Mouse (Mus musculus): ENCODE measurements around the gene Ambra1. TPM values are rescaled to one million over a fixed set of nuclear protein-coding genes. Genes with fewer than 3 reads are reported as not detected.

The Ambra1 gene
- polyA plus RNA-seq, 1 experiment from 2014 or later, result 27.0 TPM

DNA sequence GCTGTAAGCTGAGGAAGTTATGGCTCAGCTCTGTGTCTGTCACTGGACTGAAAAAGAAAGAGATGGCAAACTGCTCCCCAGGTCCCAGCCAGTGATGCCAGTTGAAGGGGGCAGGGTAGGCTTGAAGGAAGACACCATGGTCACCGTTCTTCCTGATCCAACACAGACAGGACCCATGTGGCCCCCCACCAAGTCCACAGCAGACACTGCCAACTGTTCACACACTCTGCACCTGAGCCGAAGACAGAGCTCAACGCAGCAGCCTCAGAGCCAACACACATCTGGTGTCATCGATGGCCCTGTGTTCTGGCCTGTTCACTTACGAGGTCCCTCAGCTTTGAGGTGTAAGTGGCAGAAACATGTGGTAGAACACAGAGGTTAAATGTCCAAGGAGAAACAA lies 230.5 kb downstream of the Ambra1 start:
- no peak overlapping the region for H3K27ac ChIP-seq (replicated peaks)
- no peak for ATAC-seq (ENCODE audit: low FRiP score, low read depth)
- peaks cover 31% of the 10 kb centered on the region for H3K4me1 ChIP-seq
- H3K9me3 ChIP-seq, result no peaks in the 10 kb centered on the region
- H3K9ac ChIP-seq (replicated peaks), result no peak overlapping the region
- no peak overlapping the region for H3K4me2 ChIP-seq (replicated peaks)
- peaks cover 11% of the 10 kb centered on the region for H3K27me3 ChIP-seq
- 92% methylated on average over 5 of the region's 5 CpGs for WGBS
- H3K4me3 ChIP-seq, result no peak overlapping the region
- H3K36me3 ChIP-seq, result no peaks in the 10 kb centered on the region

DNA sequence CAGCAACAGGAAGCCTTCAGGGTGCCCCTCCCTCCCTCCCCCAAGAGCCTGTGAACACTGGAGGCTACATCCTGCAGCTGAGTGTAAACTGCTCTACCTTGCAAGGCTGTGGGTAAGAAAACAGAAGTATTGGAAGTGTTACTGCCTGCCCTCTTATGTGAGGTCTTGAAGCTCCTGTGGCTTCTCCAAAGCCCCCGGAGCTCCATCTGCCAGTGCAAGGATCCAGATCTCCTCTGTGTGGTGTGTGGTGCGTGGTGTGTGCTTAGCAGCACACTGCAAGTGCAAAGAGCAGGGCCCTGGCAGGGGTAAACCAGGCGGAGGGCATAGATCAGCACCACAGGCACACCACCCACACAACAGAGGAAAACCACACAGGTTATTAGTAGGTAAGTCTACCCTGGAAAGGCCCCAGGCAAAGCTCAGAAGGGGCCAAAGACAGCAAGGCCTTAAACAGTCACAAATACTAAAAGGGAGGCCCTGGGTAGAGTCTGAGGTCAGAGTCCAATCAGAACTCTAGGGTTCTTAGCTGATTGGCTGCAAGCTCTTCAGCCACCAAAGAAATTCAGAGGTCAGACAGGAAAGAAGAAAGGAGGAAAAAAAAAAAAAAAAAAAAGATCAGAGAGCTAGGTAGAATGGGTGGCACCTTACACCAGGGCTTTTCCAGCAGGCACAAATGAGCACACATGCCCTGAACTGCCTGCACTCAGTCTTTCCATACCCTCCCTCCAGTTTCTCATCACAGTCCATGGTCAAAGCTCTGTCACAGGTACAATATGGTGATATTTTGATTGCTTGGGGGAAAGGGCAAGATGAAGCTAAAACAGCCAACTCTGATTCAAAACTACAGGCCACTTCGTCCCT lies 232.2 kb downstream of the Ambra1 start:
- H3K9ac ChIP-seq (replicated peaks), result 0 out of 2 replicates have a peak overlapping the region, but pooled peaks have one; percentile 86
- H3K27ac ChIP-seq (replicated peaks), result no peak overlapping the region
- H3K36me3 ChIP-seq, result no peaks in the 10 kb centered on the region
- WGBS, result 59% methylated on average over 4 of the region's 4 CpGs
- no peaks in the 10 kb centered on the region for H3K9me3 ChIP-seq
- ATAC-seq (ENCODE audit: low FRiP score, low read depth), result no peak
- peaks cover 28% of the 10 kb centered on the region for H3K4me1 ChIP-seq
- peak overlapping the region; percentile 87 for H3K4me3 ChIP-seq
- H3K4me2 ChIP-seq (replicated peaks), result peak overlapping the region; percentile 92
- H3K27me3 ChIP-seq, result peaks cover 24% of the 10 kb centered on the region

DNA sequence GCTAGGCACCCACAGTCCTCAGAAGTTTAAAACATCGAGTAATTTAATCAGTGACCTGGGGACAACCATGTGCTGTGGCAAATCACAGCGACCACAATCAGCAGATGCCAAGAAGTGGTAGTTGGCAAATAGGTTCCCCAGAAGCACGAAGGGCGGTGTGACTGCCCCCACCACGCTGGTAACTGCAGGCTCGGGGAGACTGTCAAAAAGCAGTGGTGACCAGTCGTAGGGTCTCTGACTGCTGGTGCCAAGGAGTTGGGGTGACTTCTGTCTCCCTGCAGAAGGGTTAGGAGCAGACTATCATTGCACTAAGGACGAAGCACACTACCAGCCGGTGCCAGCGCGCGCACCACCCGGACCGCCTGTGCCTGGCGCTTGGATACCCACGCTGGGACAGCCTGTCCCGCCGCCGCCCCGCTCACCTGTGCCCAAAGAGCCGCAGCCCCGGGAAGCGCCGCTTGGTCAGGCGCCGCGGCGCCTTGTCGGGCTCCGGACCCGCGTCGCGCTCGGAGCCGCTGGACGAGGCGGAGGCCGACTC lies 233.0 kb downstream of the Ambra1 start:
- no peaks in the 10 kb centered on the region for H3K9me3 ChIP-seq
- no peak; the same call in 1 of the 2 replicates for ATAC-seq (ENCODE audit: low FRiP score, low read depth)
- H3K36me3 ChIP-seq, result no peaks in the 10 kb centered on the region
- peak overlapping the region; percentile 77 for H3K27ac ChIP-seq (replicated peaks)
- H3K27me3 ChIP-seq, result peaks cover 26% of the 10 kb centered on the region
- H3K4me2 ChIP-seq (replicated peaks), result peak overlapping the region; percentile 92
- H3K9ac ChIP-seq (replicated peaks), result peak overlapping the region; percentile 86
- 1% methylated on average over 36 of the region's 39 CpGs for WGBS
- H3K4me1 ChIP-seq, result peaks cover 23% of the 10 kb centered on the region
- peak overlapping the region; percentile 87 for H3K4me3 ChIP-seq

DNA sequence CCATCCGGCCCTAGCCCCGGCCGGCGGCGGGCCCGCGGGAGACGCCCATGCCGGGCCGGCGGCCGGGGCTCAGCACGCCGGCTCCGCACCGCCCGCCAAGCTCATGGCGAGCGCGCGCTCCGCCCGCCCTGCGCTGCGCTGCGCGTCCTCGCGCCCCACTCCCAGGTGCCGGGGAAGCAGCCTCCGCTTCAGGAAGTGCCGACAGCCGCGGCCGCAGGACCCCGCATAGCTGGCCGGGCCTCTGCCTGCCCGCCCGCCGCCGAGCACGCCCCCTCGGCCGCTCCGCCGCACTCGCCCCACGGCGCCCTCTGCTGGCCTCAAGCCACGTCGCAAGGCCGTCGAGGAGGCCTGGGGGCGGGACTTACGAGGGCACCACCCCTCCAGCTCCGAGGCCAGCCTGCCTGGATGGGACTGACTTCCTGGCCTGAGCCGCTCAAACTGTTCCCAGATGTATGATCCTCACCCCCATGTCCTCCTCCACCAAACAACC lies 233.6 kb downstream of the Ambra1 start:
- H3K36me3 ChIP-seq, result no peaks in the 10 kb centered on the region

DNA sequence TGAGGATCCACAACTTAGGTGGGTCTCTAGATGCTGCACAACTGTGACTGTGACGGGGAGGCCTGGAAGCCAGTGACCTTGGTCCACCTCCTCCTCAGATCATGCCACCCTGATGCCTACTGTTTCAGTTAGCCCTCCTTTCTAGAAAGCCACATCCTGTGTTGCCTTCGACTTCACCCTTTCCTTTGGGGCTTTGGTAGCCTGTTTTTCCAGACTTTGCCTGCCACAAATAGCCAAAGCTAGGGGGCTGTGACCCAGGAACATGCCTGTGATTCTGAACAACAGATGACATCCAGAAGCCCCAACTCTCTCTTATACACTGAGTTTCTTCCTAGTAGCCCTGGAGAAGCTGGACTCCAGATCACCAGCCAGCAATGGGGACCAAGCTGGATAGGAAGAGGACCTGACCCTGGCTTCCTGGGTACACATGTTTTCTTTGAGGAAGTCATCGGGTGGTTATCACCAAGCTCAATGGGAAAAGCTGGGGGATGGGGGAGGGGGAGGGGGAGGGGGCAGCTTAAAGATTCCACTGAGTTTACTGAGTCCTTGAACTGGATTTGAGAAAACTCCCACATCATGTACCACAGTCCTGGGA lies 234.8 kb downstream of the Ambra1 start:
- Histone ChIP-seq H3K27ac (replicated peaks) (no peak overlapping the region), H3K4me3 (no peak overlapping the region), H3K4me2 (replicated peaks) (peak overlapping the region; percentile 21; the same call in 1 of the 2 replicates), H3K9ac (replicated peaks) (no peak overlapping the region), H3K27me3 (peaks cover 28% of the 10 kb centered on the region), H3K36me3 (no peaks in the 10 kb centered on the region), H3K4me1 (peaks cover 17% of the 10 kb centered on the region), H3K9me3 (no peaks in the 10 kb centered on the region)
- 75% methylated on average over 3 of the region's 3 CpGs for WGBS
- no peak for ATAC-seq (ENCODE audit: low FRiP score, low read depth)

More for the DNA sequence above, 233.6 kb downstream of the Ambra1 start:
- H3K4me3 ChIP-seq, result peak overlapping the region; percentile 87
- peak overlapping the region; percentile 92 for H3K4me2 ChIP-seq (replicated peaks)
- WGBS, result under 1% methylated on average over 45 of the region's 57 CpGs
- peak overlapping the region; percentile 86 for H3K9ac ChIP-seq (replicated peaks)
- H3K27me3 ChIP-seq, result peaks cover 26% of the 10 kb centered on the region
- H3K9me3 ChIP-seq, result no peaks in the 10 kb centered on the region
- ATAC-seq (ENCODE audit: low FRiP score, low read depth), result peak; percentile 93
- peaks cover 23% of the 10 kb centered on the region for H3K4me1 ChIP-seq
- peak overlapping the region; percentile 77 for H3K27ac ChIP-seq (replicated peaks)

DNA sequence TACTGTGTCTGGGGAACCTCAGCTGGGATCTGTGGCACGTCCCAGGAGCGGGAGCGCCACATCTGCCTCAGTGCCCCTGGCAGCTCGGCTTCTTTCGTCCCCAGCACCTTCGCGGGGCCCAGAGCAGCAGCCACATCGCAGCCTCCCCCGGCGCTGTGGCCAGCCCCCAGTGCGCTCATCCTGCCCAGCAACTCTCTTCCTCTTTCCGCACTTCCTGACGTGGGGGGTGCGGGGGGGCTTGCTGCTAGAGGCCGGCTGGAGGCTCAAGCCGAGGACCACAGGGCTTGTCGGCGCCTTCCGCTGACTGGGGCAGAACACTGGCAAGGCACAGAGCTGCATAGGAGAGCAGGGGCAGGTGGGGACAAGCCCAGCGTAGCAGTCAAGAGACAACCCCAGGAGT lies 235.5 kb downstream of the Ambra1 start:
- ATAC-seq (ENCODE audit: low FRiP score, low read depth), result no peak
- 15% methylated on average over 20 of the region's 20 CpGs for WGBS
- H3K9me3 ChIP-seq, result no peaks in the 10 kb centered on the region
- peaks cover 17% of the 10 kb centered on the region for H3K4me1 ChIP-seq
- peak overlapping the region; percentile 21 for H3K4me2 ChIP-seq (replicated peaks)
- no peak overlapping the region for H3K4me3 ChIP-seq
- peak overlapping the region; percentile 44; the same call in 1 of the 2 replicates for H3K9ac ChIP-seq (replicated peaks)
- no peak overlapping the region for H3K27ac ChIP-seq (replicated peaks)
- peaks cover 35% of the 10 kb centered on the region for H3K27me3 ChIP-seq
- H3K36me3 ChIP-seq, result no peaks in the 10 kb centered on the region

DNA sequence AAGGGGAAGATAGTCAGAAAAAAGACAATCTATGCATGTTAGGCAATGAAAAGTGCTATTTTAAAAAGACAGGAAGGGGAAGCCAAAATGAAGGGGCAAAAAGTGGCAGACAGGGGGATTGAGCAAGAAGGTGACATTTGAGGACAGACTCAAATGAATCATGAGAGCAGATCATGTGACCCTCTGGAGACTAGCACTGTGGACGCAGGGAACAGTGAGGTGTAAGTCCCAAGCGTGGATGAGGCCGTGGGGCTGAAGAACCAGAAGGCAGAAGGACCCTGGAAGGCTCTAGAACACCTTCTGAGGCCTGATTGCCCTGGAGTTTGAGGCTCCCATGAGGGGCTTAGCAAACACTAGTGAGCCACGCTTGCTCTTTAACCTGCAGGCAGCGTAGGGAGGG lies 236.4 kb downstream of the Ambra1 start:
- no peak for ATAC-seq (ENCODE audit: low FRiP score, low read depth)

DNA sequence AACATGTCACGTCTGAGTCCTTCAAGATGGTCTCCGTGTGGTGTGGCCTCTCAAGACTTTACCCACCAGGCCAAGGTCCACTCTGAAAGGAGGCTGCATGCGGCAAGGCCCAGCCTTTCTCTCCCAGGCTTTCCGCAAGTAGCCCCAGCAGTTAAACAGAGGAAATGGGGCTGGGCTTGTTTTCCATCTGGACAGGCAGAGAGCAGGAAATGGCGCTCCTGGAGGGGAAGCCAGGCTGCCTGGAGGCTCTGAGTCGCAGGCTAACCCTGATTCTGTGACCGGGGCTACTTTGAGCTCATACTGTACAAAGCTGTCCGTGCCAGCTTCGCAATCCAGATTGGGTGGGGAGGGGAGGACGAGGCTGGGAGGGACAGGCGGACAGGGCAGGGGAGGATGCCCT lies 238.0 kb downstream of the Ambra1 start:
- H3K4me1 ChIP-seq, result peaks cover 19% of the 10 kb centered on the region
- no peaks in the 10 kb centered on the region for H3K9me3 ChIP-seq
- peaks cover 57% of the 10 kb centered on the region for H3K27me3 ChIP-seq
- peak overlapping the region; percentile 35; the same call in 1 of the 2 replicates for H3K27ac ChIP-seq (replicated peaks)
- H3K36me3 ChIP-seq, result no peaks in the 10 kb centered on the region
- H3K9ac ChIP-seq (replicated peaks), result no peak overlapping the region
- 72% methylated on average over 11 of the region's 11 CpGs for WGBS
- no peak overlapping the region for H3K4me3 ChIP-seq
- no peak for ATAC-seq (ENCODE audit: low FRiP score, low read depth)
- no peak overlapping the region for H3K4me2 ChIP-seq (replicated peaks)

More for the DNA sequence above, 236.4 kb downstream of the Ambra1 start:
- no peaks in the 10 kb centered on the region for H3K36me3 ChIP-seq
- no peak overlapping the region for H3K4me3 ChIP-seq
- WGBS, result 88% methylated on average over 5 of the region's 5 CpGs
- no peaks in the 10 kb centered on the region for H3K9me3 ChIP-seq
- no peak overlapping the region for H3K27ac ChIP-seq (replicated peaks)
- H3K4me2 ChIP-seq (replicated peaks), result no peak overlapping the region
- H3K27me3 ChIP-seq, result peaks cover 45% of the 10 kb centered on the region
- H3K9ac ChIP-seq (replicated peaks), result no peak overlapping the region
- H3K4me1 ChIP-seq, result peaks cover 21% of the 10 kb centered on the region

Small RNA genes lying within 50 kb of the gene (microRNA-seq; reads per million reads assigned to microRNA genes)
- gene Mir6999, result not detected

Other genes with a start within 250 kb of the Ambra1 start
- 163 and 164 TPM in 2 replicates for gene Ckap5, start 203.4 kb upstream of the Ambra1 start, polyA plus RNA-seq (2016; fragmentation: Nextera tagmentation; extraction: Ambion mirVana)
- gene F2, start 93.7 kb upstream of the Ambra1 start, polyA plus RNA-seq (2016; fragmentation: Nextera tagmentation; extraction: Ambion mirVana), result 0.14 TPM in 1 of 2 replicates, not detected in the other
- gene Zfp408, start 80.3 kb upstream of the Ambra1 start, polyA plus RNA-seq (2016; fragmentation: Nextera tagmentation; extraction: Ambion mirVana), result 11.0 and 13.3 TPM in 2 replicates
- 83.7 and 88.9 TPM in 2 replicates for gene Arhgap1, start 80.3 kb upstream of the Ambra1 start, polyA plus RNA-seq (2016; fragmentation: Nextera tagmentation; extraction: Ambion mirVana)
- 35.1 and 36.2 TPM in 2 replicates for gene Atg13, start 19.6 kb upstream of the Ambra1 start, polyA plus RNA-seq (2016; fragmentation: Nextera tagmentation; extraction: Ambion mirVana)
- gene Harbi1, start 19.3 kb upstream of the Ambra1 start, polyA plus RNA-seq (2016; fragmentation: Nextera tagmentation; extraction: Ambion mirVana), result 22.7 and 23.6 TPM in 2 replicates
- gene Chrm4, start 197.1 kb downstream of the Ambra1 start, polyA plus RNA-seq (2016; fragmentation: Nextera tagmentation; extraction: Ambion mirVana), result 0.31 and 0.56 TPM in 2 replicates
- gene Mdk, start 202.2 kb downstream of the Ambra1 start, polyA plus RNA-seq (2016; fragmentation: Nextera tagmentation; extraction: Ambion mirVana), result 672 and 763 TPM in 2 replicates
- gene Gm9821, start 215.6 kb downstream of the Ambra1 start, polyA plus RNA-seq (2016; fragmentation: Nextera tagmentation; extraction: Ambion mirVana), result 0.37 TPM in 2 replicates
- 24.5 and 26.1 TPM in 2 replicates for gene Dgkz, start 245.7 kb downstream of the Ambra1 start, polyA plus RNA-seq (2016; fragmentation: Nextera tagmentation; extraction: Ambion mirVana)

All from midbrain, embryonic 12.5 days (tissue).